Mouse (Mus musculus) hindbrain, embryonic 16.5 days (tissue): ENCODE results near the gene Dnajc30. TPM values are rescaled to one million over a fixed set of nuclear protein-coding genes. Genes with fewer than 3 reads are reported as not detected.

Experiments
- ATAC-seq: fragments of 200-750 bp; cut with Nextera tagmentation; 2 replicates; pipeline ENCODE4 v1.8.0; 2017; ENCODE audit warnings: moderate TSS enrichment, moderate library complexity
- H3K27ac ChIP-seq: fragments of 300-500 bp; sonication (generic); 2 replicates; pipeline ENCODE4 v1.5.1; 2014; ENCODE audit warnings: low read depth, mild to moderate bottlenecking, control low read depth, low read length, moderate library complexity
- H3K27me3 ChIP-seq: fragments of 300-500 bp; sonication (generic); replicated peaks from 2 replicates; pipeline ENCODE4 v1.6.1; 2014; ENCODE audit warnings: low read length; ENCODE audit not compliant: control insufficient read depth, insufficient read depth
- H3K36me3 ChIP-seq: fragments of 300-500 bp; sonication (generic); 2 replicates; pipeline ENCODE4 v1.6.1; 2014; ENCODE audit warnings: mild to moderate bottlenecking, low read length, moderate library complexity, mixed read lengths; ENCODE audit not compliant: control insufficient read depth, insufficient read depth
- H3K4me1 ChIP-seq: fragments of 300-500 bp; sonication (generic); 2 replicates; pipeline ENCODE4 v1.6.1; 2014; ENCODE audit warnings: low read depth, low read length; ENCODE audit not compliant: control insufficient read depth, insufficient read depth
- H3K4me2 ChIP-seq: fragments of 300-500 bp; sonication (generic); 2 replicates; pipeline ENCODE4 v1.6.1; 2014; ENCODE audit warnings: mild to moderate bottlenecking, low read length, control low read depth, moderate library complexity
- H3K4me3 ChIP-seq: fragments of 300-500 bp; sonication (generic); 2 replicates; pipeline ENCODE4 v1.5.1; 2014; ENCODE audit warnings: mild to moderate bottlenecking, low read length, control low read depth, moderate library complexity
- H3K9ac ChIP-seq: fragments of 300-500 bp; sonication (generic); 2 replicates; pipeline ENCODE4 v1.6.1; 2014; ENCODE audit warnings: low read depth, mild to moderate bottlenecking, control low read depth, low read length, moderate library complexity
- H3K9me3 ChIP-seq: fragments of 300-500 bp; sonication (generic); 2 replicates; pipeline ENCODE4 v1.6.1; 2014; ENCODE audit warnings: mild to moderate bottlenecking, low read length, moderate library complexity; ENCODE audit not compliant: control insufficient read depth
- WGBS: fragments of 180-500 bp; shearing (Covaris S2); extraction: QIAGEN DNeasy Blood & Tissue Kit; methylation state at CpG from one replicate; pipeline ENCODE4 v1.1.7; 2014; 5-methylcytosine and 5-hydroxymethylcytosine counted together
- polyA plus RNA-seq: library from polyadenylated mRNA; unstranded; fragments of >200 nt; fragmentation: Nextera tagmentation; extraction: Ambion mirVana; gene quantifications from 2 replicates; pipeline ENCODE4 v1.2.1, GENCODE M21; 2015

Dnajc30 gene
- polyA plus RNA-seq, 1 experiment from 2014 or later, result 45.3 TPM

GRCm38 (mm10) chr5:135073349-135074150 is 9.5 kb downstream of the Dnajc30 start:
- Histone ChIP-seq H3K9me3 (no peaks in the 10 kb centered on the region), H3K27me3 (no peaks in the 10 kb centered on the region), H3K4me1 (peaks cover 13% of the 10 kb centered on the region), H3K4me3 (no peak overlapping the region), H3K4me2 (no peak overlapping the region), H3K9ac (no peak overlapping the region), H3K36me3 (peaks cover 6% of the 10 kb centered on the region), H3K27ac (no peak overlapping the region)
- no peak for ATAC-seq
- WGBS, result 24% methylated on average over 25 of the region's 26 CpGs

GRCm38 (mm10) chr5:135075655-135076054 is 11.7 kb downstream of the Dnajc30 start:
- 70% methylated on average over 4 of the region's 4 CpGs for WGBS
- ATAC-seq, result no peak
- Histone ChIP-seq H3K4me2 (no peak overlapping the region), H3K36me3 (peaks cover 6% of the 10 kb centered on the region), H3K9ac (no peak overlapping the region), H3K27ac (no peak overlapping the region), H3K4me1 (peaks cover 14% of the 10 kb centered on the region), H3K27me3 (no peaks in the 10 kb centered on the region), H3K9me3 (no peaks in the 10 kb centered on the region), H3K4me3 (no peak overlapping the region)

GRCm38 (mm10) chr5:135076368-135076767 is 12.4 kb downstream of the Dnajc30 start:
- H3K9me3 ChIP-seq, result no peaks in the 10 kb centered on the region
- H3K9ac ChIP-seq, result peak overlapping the region; percentile 27; the same call in 1 of the 2 replicates
- no peak for ATAC-seq
- H3K4me2 ChIP-seq, result peak overlapping the region; percentile 80
- WGBS, result 87% methylated on average over 14 of the region's 14 CpGs
- H3K4me1 ChIP-seq, result peaks cover 14% of the 10 kb centered on the region
- H3K4me3 ChIP-seq, result peak overlapping the region; percentile 64
- H3K27ac ChIP-seq, result no peak overlapping the region
- no peaks in the 10 kb centered on the region for H3K27me3 ChIP-seq
- peaks cover 6% of the 10 kb centered on the region for H3K36me3 ChIP-seq

- peak; percentile 57 for ATAC-seq
- Histone ChIP-seq H3K27me3 (no peaks in the 10 kb centered on the region), H3K36me3 (peaks cover 6% of the 10 kb centered on the region), H3K4me2 (peak overlapping the region; percentile 80), H3K27ac (peak overlapping the region; percentile 95), H3K9me3 (no peaks in the 10 kb centered on the region), H3K4me1 (peaks cover 14% of the 10 kb centered on the region), H3K9ac (peak overlapping the region; percentile 87), H3K4me3 (peak overlapping the region; percentile 64)
- WGBS, result 8% methylated on average over 14 of the region's 14 CpGs
Observed at GRCm38 (mm10) chr5:135076931-135077505, 13.0 kb downstream of the Dnajc30 start.

- Histone ChIP-seq H3K27ac (peak within 1 kb of the TSS; percentile 95), H3K4me2 (peak within 1 kb of the TSS; percentile 80), H3K27me3 (no peaks in the 10 kb centered on the region), H3K36me3 (peaks cover 2% of the 10 kb centered on the region; the same call in 1 of the 2 replicates), H3K9me3 (no peaks in the 10 kb centered on the region), H3K9ac (peak within 1 kb of the TSS; percentile 87), H3K4me3 (peak within 1 kb of the TSS; percentile 64), H3K4me1 (peaks cover 14% of the 10 kb centered on the region)
- WGBS, result under 1% methylated on average over 56 of the region's 83 CpGs
- peak; percentile 91 for ATAC-seq
Observed at GRCm38 (mm10) chr5:135077564-135078481, 13.8 kb downstream of the Dnajc30 start, which contains the start of gene Vps37d. Gene Vps37d, minus strand, starts transcription at chr5:135078266.

GRCm38 (mm10) chr5:135078482-135078810 is 14.4 kb downstream of the Dnajc30 start:
- 2% methylated on average over 9 of the region's 11 CpGs for WGBS
- no peak; the same call in 1 of the 2 replicates for ATAC-seq
- H3K27me3 ChIP-seq, result no peaks in the 10 kb centered on the region

GRCm38 (mm10) chr5:135079578-135079977 is 15.6 kb downstream of the Dnajc30 start:
- 96% methylated on average over 2 of the region's 2 CpGs for WGBS
- H3K27ac ChIP-seq, result no peak overlapping the region
- no peaks in the 10 kb centered on the region for H3K9me3 ChIP-seq
- no peak overlapping the region for H3K4me3 ChIP-seq
- H3K9ac ChIP-seq, result no peak overlapping the region
- 0 out of 2 replicates have a peak, but pooled peaks cover 2% of the 10 kb centered on the region for H3K36me3 ChIP-seq
- H3K4me1 ChIP-seq, result peaks cover 11% of the 10 kb centered on the region
- no peak overlapping the region for H3K4me2 ChIP-seq
- 0 out of 2 replicates have a peak, but pooled peaks cover 2% of the 10 kb centered on the region for H3K27me3 ChIP-seq
- ATAC-seq, result no peak

More at GRCm38 (mm10) chr5:135078482-135078810, 14.4 kb downstream of the Dnajc30 start:
- peak overlapping the region; percentile 87 for H3K9ac ChIP-seq
- H3K9me3 ChIP-seq, result no peaks in the 10 kb centered on the region
- H3K4me2 ChIP-seq, result peak overlapping the region; percentile 80
- peak overlapping the region; percentile 64 for H3K4me3 ChIP-seq
- H3K4me1 ChIP-seq, result peaks cover 14% of the 10 kb centered on the region
- H3K27ac ChIP-seq, result peak overlapping the region; percentile 95; the same call in 1 of the 2 replicates
- 0 out of 2 replicates have a peak, but pooled peaks cover 2% of the 10 kb centered on the region for H3K36me3 ChIP-seq

- Histone ChIP-seq H3K27ac (no peak overlapping the region), H3K9ac (no peak overlapping the region), H3K27me3 (0 out of 2 replicates have a peak, but pooled peaks cover 3% of the 10 kb centered on the region), H3K9me3 (no peaks in the 10 kb centered on the region), H3K4me3 (no peak overlapping the region), H3K4me2 (no peak overlapping the region), H3K36me3 (no peaks in the 10 kb centered on the region), H3K4me1 (peaks cover 11% of the 10 kb centered on the region)
- ATAC-seq, result no peak
- 92% methylated on average over 5 of the region's 5 CpGs for WGBS
Observed at GRCm38 (mm10) chr5:135080539-135080938, 16.5 kb downstream of the Dnajc30 start.
